Mouse (Mus musculus) lung, postnatal 0 days (tissue): Measurements from ENCODE around the gene Gucy1a1.

Experiments used
- CTCF ChIP-seq: IDR thresholded peaks from 2 replicates; pipeline ENCODE4 v1.5.1; 2016; ENCODE audit warnings: antibody characterized with exemption, mild to moderate bottlenecking
- EP300 ChIP-seq: IDR thresholded peaks from 2 replicates; pipeline ENCODE4 v1.6.1; 2016; ENCODE audit warnings: antibody characterized with exemption, mild to moderate bottlenecking, control low read depth

GRCm38 (mm10) chr3:82104229-82104628 is 41.4 kb downstream of the Gucy1a1 start:
- TF ChIP-seq CTCF (no peak), EP300 (no peak)
